Mouse (Mus musculus) macrophage (primary cell): ENCODE measurements at regions not wholly inside any gene's neighbourhood (a gene's known extent, or its start where the extent isn't known, plus 50 kb on each side); places are given as distances from the start of the nearest gene placed in this dataset.

Experiments
- H3K27ac ChIP-seq: fragments of 350-480 bp; formaldehyde crosslinking; 2 replicates; pipeline ENCODE4 v1.9.0; 2021
- H3K36me3 ChIP-seq: fragments of 350-480 bp; formaldehyde crosslinking; 2 replicates; pipeline ENCODE4 v1.9.0; 2021; ENCODE audit errors: inconsistent target
- H3K4me3 ChIP-seq: fragments of 350-480 bp; formaldehyde crosslinking; 2 replicates; pipeline ENCODE4 v1.9.0; 2021; ENCODE audit errors: inconsistent target
- H3K79me2 ChIP-seq: fragments of 350-480 bp; formaldehyde crosslinking; 2 replicates; pipeline ENCODE4 v1.9.0; 2021; ENCODE audit errors: inconsistent target
- WGBS: methylation state at CpG from one replicate; pipeline ENCODE4 v1.1.7; 2026; ENCODE audit warnings: inconsistent platforms; ENCODE audit not compliant: missing documents; 5-methylcytosine and 5-hydroxymethylcytosine counted together

DNA sequence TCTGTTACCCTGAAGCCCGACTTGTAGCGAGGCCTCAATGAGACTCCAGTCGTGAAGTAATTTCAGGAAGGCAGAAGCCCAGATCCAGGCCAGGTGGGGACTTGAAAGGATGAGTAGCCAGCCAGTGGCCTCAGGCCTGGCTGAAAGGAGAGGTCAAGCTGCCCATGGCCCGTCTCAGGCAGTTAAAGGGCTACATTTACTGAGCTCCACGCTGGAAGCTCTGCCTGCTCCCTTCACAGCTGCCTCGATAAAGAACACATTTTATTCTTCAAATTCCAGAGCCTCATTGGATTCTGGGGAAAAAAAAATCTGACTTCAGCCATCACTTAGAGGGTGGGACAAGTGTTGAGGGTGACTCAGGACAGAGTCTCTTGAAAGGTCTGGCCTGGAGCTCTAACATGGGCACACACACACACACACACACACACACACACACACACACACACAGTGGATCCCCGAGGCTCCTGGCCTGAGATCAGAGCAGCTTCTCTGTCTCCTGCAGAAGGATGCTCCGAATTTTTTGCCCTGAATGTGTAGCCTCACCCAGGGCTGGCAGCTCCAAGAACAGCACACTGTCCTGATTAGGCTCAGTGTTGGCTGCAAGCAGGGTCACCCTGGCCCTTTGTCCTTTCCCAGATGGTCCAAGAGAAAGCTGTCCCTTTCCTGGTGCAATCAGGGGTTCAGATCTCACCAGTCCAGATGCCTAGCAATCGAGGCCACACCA, 53.0 kb downstream of the Gadd45g start:
- no peak overlapping the region for H3K4me3 ChIP-seq
- no peaks in the 10 kb centered on the region for H3K79me2 ChIP-seq
- no peak overlapping the region for H3K27ac ChIP-seq
- H3K36me3 ChIP-seq = no peaks in the 10 kb centered on the region
- WGBS = 81% methylated on average over 9 of the region's 9 CpGs

DNA sequence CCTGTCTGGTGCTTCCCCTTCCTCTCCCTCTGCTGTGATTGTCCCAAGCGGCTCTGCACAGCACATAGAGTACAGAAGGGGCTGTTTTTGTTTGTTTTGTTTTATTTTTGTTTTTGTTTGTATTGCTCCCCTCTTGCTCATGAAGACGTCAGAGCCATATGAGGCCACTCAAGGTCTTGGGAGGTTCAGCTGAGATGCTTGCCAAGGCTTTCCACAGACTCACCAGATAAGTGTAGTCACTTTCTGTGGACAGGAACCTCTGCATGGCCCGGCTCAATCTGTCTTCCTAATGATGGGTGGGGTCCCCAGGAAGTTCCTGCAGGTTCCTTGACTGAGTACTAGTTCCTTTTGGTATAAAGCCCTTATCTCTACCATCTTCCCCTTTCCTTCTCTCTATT, 53.6 kb downstream of the Gadd45g start:
- Histone ChIP-seq H3K79me2 (no peaks in the 10 kb centered on the region), H3K27ac (no peak overlapping the region), H3K36me3 (no peaks in the 10 kb centered on the region), H3K4me3 (no peak overlapping the region)
- WGBS = 62% methylated on average over 3 of the region's 3 CpGs

DNA sequence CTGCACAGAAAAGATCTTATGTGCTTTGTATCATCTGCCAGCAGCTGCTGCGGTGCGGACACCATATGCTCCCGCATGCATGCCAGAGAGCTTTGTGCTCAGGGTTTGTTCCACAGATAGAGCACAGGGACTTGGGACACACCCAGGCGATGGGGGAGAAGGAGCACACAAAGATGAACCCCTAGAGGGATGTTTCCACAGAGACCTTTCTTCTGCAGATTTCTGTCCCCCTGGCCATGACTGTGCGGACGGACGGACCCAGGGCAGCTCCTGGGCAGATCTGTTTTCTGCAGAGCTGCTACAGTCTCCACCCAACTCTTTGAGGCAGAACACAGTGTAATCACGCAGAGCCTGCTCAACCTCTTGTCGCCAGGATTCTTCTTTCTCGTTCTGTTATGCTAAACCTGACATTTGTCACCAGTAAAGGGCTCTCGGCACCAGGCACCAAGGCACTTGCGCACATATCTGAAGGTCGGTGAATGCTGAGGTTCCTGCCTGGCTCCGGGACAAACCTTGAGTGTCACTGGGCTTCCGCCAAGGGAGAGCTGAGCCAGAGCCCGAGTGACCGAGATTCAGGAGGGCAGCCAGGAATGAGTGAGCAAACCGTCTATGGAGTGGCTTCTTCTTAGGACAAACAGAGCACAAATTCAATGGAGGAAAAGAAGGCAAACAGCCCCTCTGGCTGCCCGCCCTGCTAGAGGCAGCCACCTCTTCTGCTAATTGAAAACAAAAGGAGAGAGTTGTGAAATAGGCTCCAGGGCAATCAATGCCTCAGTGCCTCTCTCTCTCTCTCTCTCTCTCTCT, 56.2 kb downstream of the Gadd45g start:
- Histone ChIP-seq H3K36me3 (no peaks in the 10 kb centered on the region), H3K79me2 (no peaks in the 10 kb centered on the region), H3K27ac (no peak overlapping the region), H3K4me3 (no peak overlapping the region)
- 70% methylated on average over 19 of the region's 19 CpGs for WGBS

DNA sequence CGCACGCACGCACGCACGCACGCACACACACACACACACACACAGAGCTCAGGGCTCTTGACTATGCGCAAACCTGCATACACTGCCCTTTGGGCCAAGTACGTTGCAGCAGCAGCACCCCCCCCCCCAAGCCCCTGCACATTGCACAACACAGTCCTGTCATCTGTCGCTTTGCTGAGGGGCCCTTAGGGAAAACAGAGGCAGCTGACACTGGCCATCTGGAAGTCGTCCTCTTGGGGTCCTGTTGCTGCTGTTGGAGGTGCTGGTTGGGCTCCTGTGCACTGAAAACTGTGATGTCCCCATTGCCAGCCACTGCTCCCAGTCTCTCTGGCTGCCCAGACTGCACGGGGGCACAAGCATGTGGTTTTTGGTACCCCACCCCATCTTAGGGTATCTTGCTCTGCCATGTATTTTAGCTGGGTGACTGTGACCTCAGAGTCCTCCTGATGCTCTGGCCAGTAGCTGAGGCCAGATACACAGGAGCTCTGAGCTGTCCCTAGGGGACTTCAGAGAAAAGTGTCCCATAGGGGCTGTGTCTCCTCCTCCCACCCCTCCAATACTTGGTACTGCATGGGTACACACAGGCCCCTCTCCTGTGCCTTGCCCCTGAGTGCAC, 57.0 kb downstream of the Gadd45g start:
- H3K4me3 ChIP-seq = no peak overlapping the region
- WGBS = 57% methylated on average over 9 of the region's 11 CpGs
- H3K79me2 ChIP-seq = no peaks in the 10 kb centered on the region
- H3K27ac ChIP-seq = no peak overlapping the region
- no peaks in the 10 kb centered on the region for H3K36me3 ChIP-seq

DNA sequence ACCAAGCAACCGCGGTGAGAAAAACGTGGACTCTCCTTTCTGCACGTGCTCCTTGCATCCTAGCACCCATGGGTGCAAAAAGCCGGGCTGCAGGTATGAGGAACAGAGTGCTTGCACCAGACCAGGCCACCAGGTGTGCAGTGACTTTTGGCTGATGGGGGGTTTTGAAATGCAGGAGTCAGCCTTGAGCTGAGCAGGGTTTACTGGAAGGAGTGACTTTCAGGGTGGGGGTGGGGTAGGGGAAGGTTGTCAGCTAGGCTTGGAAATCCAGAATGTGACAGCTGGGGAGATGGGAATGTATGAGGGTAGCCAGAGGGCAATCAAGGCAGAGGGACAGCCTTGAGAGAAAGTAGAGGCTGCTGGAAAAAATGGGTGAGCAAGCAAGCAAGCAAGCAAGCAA, 58.8 kb downstream of the Gadd45g start:
- Histone ChIP-seq H3K36me3 (no peaks in the 10 kb centered on the region), H3K27ac (no peak overlapping the region), H3K79me2 (no peaks in the 10 kb centered on the region), H3K4me3 (no peak overlapping the region)
- WGBS = 98% methylated on average over 5 of the region's 5 CpGs

DNA sequence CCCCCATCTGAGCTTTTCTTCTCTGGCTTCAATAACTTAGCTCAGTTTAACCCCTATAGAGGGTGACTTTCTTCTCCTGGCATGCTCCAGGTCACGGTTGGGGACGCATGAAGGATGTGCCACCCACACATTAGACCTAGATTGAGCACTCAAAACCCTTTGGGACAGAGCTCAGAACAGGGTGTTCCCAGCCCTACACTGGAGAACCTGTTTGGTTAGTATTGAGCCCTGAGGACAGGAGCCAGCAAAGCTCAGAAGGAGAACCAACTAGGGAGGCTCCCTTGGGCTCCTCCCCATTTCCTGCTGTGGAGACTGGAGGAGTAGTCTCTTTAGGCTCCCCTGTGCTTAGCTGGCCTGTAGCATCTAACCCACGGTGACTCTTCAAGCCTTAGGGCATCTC, 59.6 kb downstream of the Gadd45g start:
- WGBS = 85% methylated on average over 3 of the region's 3 CpGs
- Histone ChIP-seq H3K36me3 (no peaks in the 10 kb centered on the region), H3K79me2 (no peaks in the 10 kb centered on the region), H3K27ac (no peak overlapping the region), H3K4me3 (no peak overlapping the region)

DNA sequence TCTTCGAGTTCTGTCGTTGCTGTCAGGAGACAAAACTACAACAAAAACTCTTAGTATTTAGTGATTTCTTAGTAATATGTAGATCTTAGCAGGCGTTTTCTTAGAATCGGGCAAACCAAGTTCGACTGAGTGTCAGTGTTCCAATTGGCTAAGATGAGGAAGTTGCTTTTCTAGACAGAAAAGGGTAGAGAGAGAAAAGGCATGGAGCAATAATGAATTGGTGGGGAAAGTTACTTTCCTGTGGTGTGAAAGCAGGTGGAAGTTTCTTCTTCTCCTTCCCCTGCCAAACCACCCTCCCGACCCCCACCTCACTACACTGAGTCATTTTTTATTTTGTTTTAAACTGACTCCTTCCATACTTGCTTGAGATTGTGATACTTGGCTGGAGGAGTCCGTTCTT, 62.0 kb downstream of the Gadd45g start:
- no peaks in the 10 kb centered on the region for H3K36me3 ChIP-seq
- H3K27ac ChIP-seq = no peak overlapping the region
- H3K4me3 ChIP-seq = no peak overlapping the region
- H3K79me2 ChIP-seq = no peaks in the 10 kb centered on the region
- WGBS = 10% methylated on average over 7 of the region's 7 CpGs

DNA sequence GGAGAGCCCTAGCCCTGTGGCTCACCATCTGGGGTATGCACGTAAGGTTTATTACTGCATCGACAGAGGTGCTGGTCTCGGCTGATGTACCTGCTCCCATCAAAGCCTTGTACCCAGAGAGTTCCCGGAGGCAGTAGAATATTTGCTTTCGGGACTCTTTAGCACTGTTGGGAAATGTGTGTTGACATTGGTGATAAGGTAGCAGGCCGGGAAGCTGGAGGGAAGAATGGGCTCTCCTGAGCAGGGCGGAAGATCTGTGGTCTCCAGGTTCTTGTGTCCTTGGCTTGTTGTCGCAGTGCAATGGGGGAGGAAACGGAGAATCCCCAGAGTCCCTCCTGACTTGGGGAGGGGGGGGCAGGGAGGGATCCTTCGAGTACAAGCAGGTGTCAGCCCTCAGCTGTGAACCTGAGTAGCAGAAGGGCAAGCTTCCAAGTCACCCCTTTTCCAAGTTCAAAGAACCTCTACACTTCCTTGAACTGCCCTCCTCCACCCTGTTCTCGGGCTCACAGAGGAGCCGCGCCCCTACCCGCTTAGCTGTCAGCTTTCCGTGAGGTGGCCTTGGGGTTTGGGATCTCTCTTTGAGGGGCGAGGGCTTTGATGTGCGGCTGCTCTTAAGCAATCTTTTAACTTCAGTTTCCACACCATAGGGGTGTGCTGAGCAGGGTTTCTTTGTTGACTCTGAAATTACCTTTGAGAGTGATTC, 65.0 kb downstream of the Gadd45g start:
- Histone ChIP-seq H3K27ac (no peak overlapping the region), H3K79me2 (no peaks in the 10 kb centered on the region), H3K4me3 (no peak overlapping the region), H3K36me3 (no peaks in the 10 kb centered on the region)
- WGBS = 71% methylated on average over 17 of the region's 17 CpGs

DNA sequence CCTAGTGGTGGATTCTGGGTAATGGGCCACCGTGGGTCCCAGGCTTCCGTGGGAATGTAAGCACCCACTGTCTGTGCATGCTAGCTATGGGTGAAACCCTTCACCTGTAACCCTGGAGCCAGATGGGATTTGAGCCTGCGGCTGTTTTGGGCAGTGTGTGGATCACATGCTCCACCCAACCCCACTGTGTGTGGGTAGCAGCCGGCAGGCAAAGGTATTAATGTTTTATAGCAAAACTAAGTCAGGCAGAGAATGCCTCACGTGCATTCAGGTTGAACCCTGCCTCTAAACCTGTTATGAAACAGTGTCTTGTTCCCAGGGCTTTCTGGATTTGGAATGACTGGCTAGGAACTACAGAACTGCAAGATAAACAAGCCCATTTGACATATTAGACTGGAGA, 66.0 kb downstream of the Gadd45g start:
- Histone ChIP-seq H3K27ac (no peak overlapping the region), H3K79me2 (no peaks in the 10 kb centered on the region), H3K36me3 (no peaks in the 10 kb centered on the region), H3K4me3 (no peak overlapping the region)
- WGBS = 83% methylated on average over 5 of the region's 5 CpGs

DNA sequence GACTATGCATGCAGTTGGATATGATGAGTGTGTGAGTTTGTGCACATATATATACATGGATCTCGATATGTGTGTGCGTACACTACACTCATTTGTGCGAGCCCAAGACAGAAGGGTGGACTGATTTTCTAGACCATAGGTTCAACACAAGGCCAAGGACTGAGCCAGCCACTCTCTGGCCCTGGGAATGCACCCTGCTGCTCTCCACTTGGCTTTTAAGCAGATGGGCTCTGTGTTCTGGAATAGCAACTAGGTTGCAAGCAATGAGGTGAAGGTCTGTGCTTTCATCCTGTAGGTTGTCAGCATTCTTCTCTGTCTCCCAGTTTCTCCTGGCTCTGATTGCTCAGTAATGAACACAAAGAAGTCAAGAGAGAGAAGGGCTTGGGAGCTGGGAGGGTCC, 66.5 kb downstream of the Gadd45g start:
- H3K4me3 ChIP-seq = no peak overlapping the region
- H3K79me2 ChIP-seq = no peaks in the 10 kb centered on the region
- no peaks in the 10 kb centered on the region for H3K36me3 ChIP-seq
- 89% methylated on average over 3 of the region's 3 CpGs for WGBS
- no peak overlapping the region for H3K27ac ChIP-seq

DNA sequence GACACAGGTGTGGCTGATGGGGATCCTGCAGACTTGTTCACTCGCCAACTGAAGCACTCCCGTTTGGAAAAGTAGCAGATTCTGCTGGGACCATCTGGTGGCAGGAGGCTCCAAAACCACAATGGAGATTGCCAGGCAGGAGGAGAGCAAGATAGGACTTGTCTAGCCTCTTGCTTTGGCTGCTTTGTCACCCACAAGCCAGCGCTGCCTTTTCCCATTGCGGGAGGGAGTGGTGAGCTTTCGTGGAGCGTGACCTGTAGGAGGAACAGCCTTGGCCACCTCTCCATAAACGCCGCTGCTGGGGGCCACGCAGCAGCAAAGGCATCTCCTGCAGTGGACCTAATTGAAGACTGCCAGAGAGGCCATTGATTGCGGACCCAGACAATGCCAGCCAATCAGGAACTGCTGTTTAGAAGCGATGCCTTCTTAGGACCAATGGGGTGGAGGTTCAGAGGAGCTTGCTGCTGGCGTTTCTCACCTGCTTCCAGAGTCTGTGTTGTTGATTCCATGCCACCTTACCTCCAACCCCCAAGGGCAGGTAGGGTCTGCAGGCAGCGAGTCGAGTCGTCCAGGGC, 70.3 kb downstream of the Gadd45g start:
- WGBS = 89% methylated on average over 15 of the region's 15 CpGs
- Histone ChIP-seq H3K4me3 (no peak overlapping the region), H3K79me2 (no peaks in the 10 kb centered on the region), H3K27ac (no peak overlapping the region), H3K36me3 (no peaks in the 10 kb centered on the region)

DNA sequence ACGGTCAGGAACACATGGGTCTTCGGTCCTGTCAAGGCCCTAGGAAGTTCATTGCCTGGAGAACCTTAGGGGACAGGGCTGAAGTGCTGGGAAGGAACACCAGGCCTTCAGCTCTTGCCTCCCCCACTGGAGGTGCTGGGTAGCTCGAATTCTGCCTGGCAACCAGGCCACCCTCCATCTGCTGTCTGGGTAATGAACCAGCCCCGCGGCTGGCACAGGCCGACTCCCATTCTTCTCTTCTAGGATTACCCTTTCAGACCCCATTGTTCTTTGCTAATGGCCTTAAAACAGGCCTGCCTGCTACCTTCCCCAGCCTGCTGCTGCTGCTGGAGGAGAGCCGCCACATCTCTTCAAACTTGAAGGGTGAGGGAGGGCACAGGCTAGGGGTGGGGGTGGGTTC, 71.2 kb downstream of the Gadd45g start:
- Histone ChIP-seq H3K36me3 (no peaks in the 10 kb centered on the region), H3K4me3 (no peak overlapping the region), H3K79me2 (no peaks in the 10 kb centered on the region), H3K27ac (no peak overlapping the region)
- WGBS = 84% methylated on average over 7 of the region's 7 CpGs

DNA sequence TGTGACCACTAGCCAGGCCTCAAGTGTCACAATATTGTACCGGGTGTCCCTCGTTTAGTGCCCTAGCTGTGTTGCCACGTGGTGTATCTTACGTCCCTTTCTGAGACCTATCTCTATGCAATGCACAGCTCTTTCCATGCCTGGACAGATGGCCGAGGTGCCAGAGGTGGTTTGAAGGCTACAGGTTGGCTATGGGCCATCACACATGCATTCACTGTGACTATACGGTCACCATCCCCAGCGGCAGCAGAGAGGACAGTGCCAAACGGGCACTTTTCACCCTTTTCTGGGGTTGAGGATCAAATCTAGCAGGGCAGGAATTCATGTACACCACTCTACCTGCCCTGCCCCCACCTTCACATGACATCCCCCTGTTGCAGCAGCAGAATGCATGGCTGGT, 71.6 kb downstream of the Gadd45g start:
- Histone ChIP-seq H3K36me3 (no peaks in the 10 kb centered on the region), H3K4me3 (no peak overlapping the region), H3K79me2 (no peaks in the 10 kb centered on the region), H3K27ac (no peak overlapping the region)
- 79% methylated on average over 8 of the region's 8 CpGs for WGBS

DNA sequence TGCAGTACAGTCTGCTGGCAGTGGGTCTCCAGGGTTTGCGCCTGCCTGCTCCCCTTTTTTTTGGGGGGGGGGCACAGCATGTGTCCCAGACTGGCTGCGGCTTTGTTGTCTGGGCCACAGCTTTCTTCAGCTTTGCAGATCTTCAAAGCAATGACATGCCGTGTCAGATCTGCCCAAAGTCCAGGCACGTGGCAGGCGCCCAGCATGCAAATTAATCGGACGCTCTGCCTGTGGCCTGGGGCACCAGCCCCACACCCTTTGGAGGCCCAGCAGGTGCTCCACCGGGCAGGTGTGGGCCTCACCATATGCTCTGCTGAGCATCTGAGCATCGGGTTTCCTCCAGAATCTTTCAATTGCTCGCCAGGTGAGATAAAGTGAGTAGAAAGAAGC, 72.3 kb downstream of the Gadd45g start:
- H3K27ac ChIP-seq = no peak overlapping the region
- no peaks in the 10 kb centered on the region for H3K79me2 ChIP-seq
- 87% methylated on average over 10 of the region's 10 CpGs for WGBS
- H3K36me3 ChIP-seq = no peaks in the 10 kb centered on the region
- H3K4me3 ChIP-seq = no peak overlapping the region
